Mouse (Mus musculus) intestine, postnatal 0 days (tissue): ENCODE results near the gene Fam13a. TPM values are rescaled to one million over a fixed set of nuclear protein-coding genes. Genes with fewer than 3 reads are reported as not detected.

Experiments used
- ATAC-seq: fragments of 200-750 bp; cut with Nextera tagmentation; 2 replicates; pipeline ENCODE4 v1.8.0; 2017; ENCODE audit warnings: mild to moderate bottlenecking, moderate TSS enrichment, moderate library complexity
- H3K27ac ChIP-seq: fragments of 300-500 bp; sonication (generic); 2 replicates; pipeline ENCODE4 v1.5.1; 2014; ENCODE audit warnings: mild to moderate bottlenecking, low read depth, low read length, moderate library complexity
- H3K27me3 ChIP-seq: fragments of 300-500 bp; sonication (generic); replicated peaks from 2 replicates; pipeline ENCODE4 v1.6.1; 2014; ENCODE audit warnings: low read length, mixed read lengths; ENCODE audit not compliant: control insufficient read depth, insufficient read depth
- H3K36me3 ChIP-seq: fragments of 300-500 bp; sonication (generic); 2 replicates; pipeline ENCODE4 v1.6.1; 2014; ENCODE audit warnings: mild to moderate bottlenecking, moderate library complexity; ENCODE audit not compliant: control insufficient read depth, insufficient read depth
- H3K4me1 ChIP-seq: fragments of 300-500 bp; sonication (generic); replicated peaks from 2 replicates; pipeline ENCODE4 v1.6.1; 2014; ENCODE audit warnings: antibody characterized with exemption, low read length, mixed read lengths; ENCODE audit not compliant: control insufficient read depth, insufficient read depth
- H3K4me2 ChIP-seq: fragments of 300-500 bp; sonication (generic); replicated peaks from 2 replicates; pipeline ENCODE4 v1.6.1; 2014; ENCODE audit warnings: low read depth, mild to moderate bottlenecking, moderate library complexity
- H3K4me3 ChIP-seq: fragments of 300-500 bp; sonication (generic); 2 replicates; pipeline ENCODE4 v1.5.1; 2014; ENCODE audit warnings: low read depth, low read length
- H3K9ac ChIP-seq: fragments of 300-500 bp; sonication (generic); 2 replicates; pipeline ENCODE4 v1.6.1; 2014; ENCODE audit warnings: mild to moderate bottlenecking, low read depth, low read length
- H3K9me3 ChIP-seq: fragments of 300-500 bp; sonication (generic); 2 replicates; pipeline ENCODE4 v1.6.1; 2016; ENCODE audit warnings: mixed run types; ENCODE audit not compliant: control insufficient read depth
- CTCF ChIP-seq: sonication (generic); IDR thresholded peaks from 2 replicates; pipeline ENCODE4 v1.5.1; 2016; ENCODE audit warnings: low read depth, mild to moderate bottlenecking, control low read depth, antibody characterized with exemption, moderate library complexity
- WGBS: fragments of 180-500 bp; shearing (Covaris S2); extraction: QIAGEN DNeasy Blood & Tissue Kit; methylation state at CpG from one replicate; pipeline ENCODE4 v1.1.7; 2014; 5-methylcytosine and 5-hydroxymethylcytosine counted together
- polyA plus RNA-seq: library from polyadenylated mRNA; unstranded; fragments of >200 nt; fragmentation: Nextera tagmentation; extraction: Ambion mirVana; gene quantifications from 2 replicates; pipeline ENCODE4 v1.2.1, GENCODE M21; 2015

The Fam13a gene
- polyA plus RNA-seq, 1 experiment from 2014 or later = 57.0 TPM

DNA sequence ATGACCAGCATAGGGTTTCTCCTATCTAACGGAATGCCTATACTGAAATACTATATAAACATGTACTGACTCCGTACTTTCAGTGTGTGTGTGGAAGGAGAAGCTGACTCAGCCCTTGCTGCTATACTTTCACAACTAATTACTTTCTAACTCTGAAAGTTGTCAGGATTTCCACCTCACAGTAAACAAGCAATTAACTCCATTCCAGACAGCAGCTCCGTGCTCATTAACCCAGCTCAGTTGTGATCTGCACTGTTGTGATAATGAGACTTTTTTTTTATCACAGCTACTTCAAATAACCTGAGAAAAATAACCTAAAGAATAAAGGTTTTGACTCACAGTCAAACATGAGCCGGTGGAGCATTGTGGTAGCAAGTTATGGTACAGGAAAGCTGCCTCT is 129.4 kb downstream of the Fam13a start:
- peaks cover 36% of the 10 kb centered on the region for H3K36me3 ChIP-seq
- no peaks in the 10 kb centered on the region for H3K4me1 ChIP-seq
- H3K9ac ChIP-seq = no peak overlapping the region
- H3K9me3 ChIP-seq = no peaks in the 10 kb centered on the region
- TF ChIP-seq CTCF = no peak
- 83% methylated on average over 4 of the region's 4 CpGs for WGBS
- no peak overlapping the region for H3K4me2 ChIP-seq
- H3K4me3 ChIP-seq = no peak overlapping the region
- H3K27me3 ChIP-seq = no peaks in the 10 kb centered on the region
- no peak for ATAC-seq
- no peak overlapping the region for H3K27ac ChIP-seq

GRCm38 (mm10) chr6:58893307-58893706 is 131.0 kb downstream of the Fam13a start:
- no peak for ATAC-seq
- TF ChIP-seq CTCF = no peak

DNA sequence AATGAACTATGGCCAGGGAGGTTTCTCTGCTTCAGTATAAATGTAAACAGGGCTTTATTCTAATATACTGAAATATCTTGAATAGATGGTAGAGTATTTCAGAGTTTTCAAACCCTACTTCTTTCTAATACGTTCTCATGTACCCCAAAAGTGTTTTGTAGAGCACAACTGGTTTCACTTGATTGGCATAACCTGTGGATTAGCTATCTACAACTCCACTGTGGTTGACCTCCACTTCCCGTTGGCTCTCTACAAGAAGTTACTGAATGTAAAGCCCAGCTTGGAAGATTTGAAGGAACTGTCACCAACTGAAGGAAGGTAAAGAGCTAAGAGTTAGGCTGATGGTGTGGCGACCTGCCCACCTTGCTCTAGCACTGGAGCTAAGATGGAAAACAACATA is 134.4 kb downstream of the Fam13a start:
- peaks cover 52% of the 10 kb centered on the region for H3K36me3 ChIP-seq
- no peak overlapping the region for H3K9ac ChIP-seq
- H3K4me1 ChIP-seq = no peaks in the 10 kb centered on the region
- WGBS = 94% methylated on average over 3 of the region's 3 CpGs
- no peak overlapping the region for H3K4me3 ChIP-seq
- no peak overlapping the region for H3K27ac ChIP-seq
- no peaks in the 10 kb centered on the region for H3K9me3 ChIP-seq
- no peak for ATAC-seq
- H3K4me2 ChIP-seq = no peak overlapping the region
- H3K27me3 ChIP-seq = no peaks in the 10 kb centered on the region
- TF ChIP-seq CTCF = no peak

More at GRCm38 (mm10) chr6:58893307-58893706, 131.0 kb downstream of the Fam13a start:
- H3K27ac ChIP-seq = no peak overlapping the region
- H3K4me1 ChIP-seq = no peaks in the 10 kb centered on the region
- WGBS = 85% methylated on average over 6 of the region's 6 CpGs
- H3K9ac ChIP-seq = no peak overlapping the region
- H3K36me3 ChIP-seq = peaks cover 50% of the 10 kb centered on the region
- no peak overlapping the region for H3K4me3 ChIP-seq
- H3K9me3 ChIP-seq = no peaks in the 10 kb centered on the region
- no peak overlapping the region for H3K4me2 ChIP-seq
- no peaks in the 10 kb centered on the region for H3K27me3 ChIP-seq

- no peak overlapping the region for H3K9ac ChIP-seq
- TF ChIP-seq CTCF = 0 out of 2 replicates have a peak, but pooled peaks have one; percentile 8
- no peak for ATAC-seq
- peaks cover 33% of the 10 kb centered on the region for H3K36me3 ChIP-seq
- WGBS = 78% methylated on average over 6 of the region's 6 CpGs
- no peaks in the 10 kb centered on the region for H3K9me3 ChIP-seq
- no peak overlapping the region for H3K27ac ChIP-seq
- H3K4me1 ChIP-seq = no peaks in the 10 kb centered on the region
- H3K27me3 ChIP-seq = no peaks in the 10 kb centered on the region
- H3K4me2 ChIP-seq = no peak overlapping the region
- H3K4me3 ChIP-seq = no peak overlapping the region
Observed at GRCm38 (mm10) chr6:58882271-58882670, 142.1 kb downstream of the Fam13a start.

Other genes starting within 250 kb of the Fam13a start
- gene Herc3, start 193.1 kb downstream of the Fam13a start, polyA plus RNA-seq = 14.3 and 18.7 TPM in 2 replicates
- 9.8 and 10.7 TPM in 2 replicates for gene Nap1l5, start 117.5 kb downstream of the Fam13a start, polyA plus RNA-seq
- gene Tigd2, start 184.3 kb upstream of the Fam13a start, polyA plus RNA-seq = 17.2 and 19.0 TPM in 2 replicates